Mouse (Mus musculus) telencephalon, adult 2 months (tissue): ENCODE data around the gene Higd1a.

Source experiments
- DNase-seq: peaks from one replicate; pipeline ENCODE4 v3.0.0-alpha.2; 2011; ENCODE audit warnings: low read depth, low spot score

The Higd1a gene

GRCm38 (mm10) chr9:121880840-121881239 is 22.7 kb upstream of the Higd1a start:
- peak; percentile 64 for DNase-seq

GRCm38 (mm10) chr9:121877052-121877740 is 19.0 kb upstream of the Higd1a start:
- DNase-seq = peak; percentile 31

DNA sequence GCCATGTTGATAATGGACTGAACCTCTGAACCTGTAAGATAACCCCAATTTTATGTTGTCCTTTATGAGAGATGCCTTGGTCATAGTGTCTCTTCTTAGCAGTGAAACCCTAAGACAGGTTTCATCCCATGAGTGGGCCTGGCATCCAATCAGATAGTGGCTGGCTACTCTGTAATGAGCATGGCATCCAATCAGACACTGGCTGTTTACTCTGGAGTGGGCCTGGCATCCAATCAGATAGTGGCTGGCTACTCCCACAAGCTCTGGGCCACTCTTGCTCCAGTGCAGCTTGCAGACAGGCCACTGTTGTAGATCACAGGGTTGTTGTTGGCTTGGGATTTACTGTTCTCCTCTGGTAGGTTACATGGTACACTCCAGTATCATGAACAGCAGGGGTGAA is 15.4 kb upstream of the Higd1a start:
- DNase-seq = no peak

DNA sequence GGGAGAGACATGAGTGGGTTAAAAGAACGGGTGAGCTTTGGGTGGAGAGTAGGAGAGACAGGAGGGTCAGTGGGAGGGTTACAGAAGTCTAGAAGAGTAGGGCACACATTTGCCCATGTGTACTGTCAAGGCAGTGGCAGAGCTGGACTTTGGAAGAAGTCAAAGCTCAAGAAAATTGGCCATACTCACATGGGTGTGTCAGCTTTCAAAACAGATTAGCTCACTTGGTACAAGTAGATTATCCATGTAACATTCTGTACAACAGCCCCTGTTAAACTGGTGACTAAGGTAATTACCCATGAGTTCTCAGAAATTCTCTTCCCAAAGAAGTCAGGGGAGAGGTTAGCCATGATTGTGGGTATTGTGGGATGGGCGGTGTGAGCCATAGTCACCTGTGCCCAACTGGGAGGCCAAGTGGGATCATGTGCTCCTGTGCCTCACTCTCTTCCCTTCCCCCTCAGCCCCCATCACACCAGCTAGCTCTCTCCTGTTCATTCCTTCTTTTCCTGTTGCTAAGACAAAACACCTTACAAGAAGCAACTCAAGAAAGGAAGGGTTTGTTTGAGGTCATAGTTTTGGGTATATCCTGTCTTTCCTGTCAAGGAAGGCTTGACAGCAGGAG is 14.0 kb upstream of the Higd1a start:
- no peak for DNase-seq

DNA sequence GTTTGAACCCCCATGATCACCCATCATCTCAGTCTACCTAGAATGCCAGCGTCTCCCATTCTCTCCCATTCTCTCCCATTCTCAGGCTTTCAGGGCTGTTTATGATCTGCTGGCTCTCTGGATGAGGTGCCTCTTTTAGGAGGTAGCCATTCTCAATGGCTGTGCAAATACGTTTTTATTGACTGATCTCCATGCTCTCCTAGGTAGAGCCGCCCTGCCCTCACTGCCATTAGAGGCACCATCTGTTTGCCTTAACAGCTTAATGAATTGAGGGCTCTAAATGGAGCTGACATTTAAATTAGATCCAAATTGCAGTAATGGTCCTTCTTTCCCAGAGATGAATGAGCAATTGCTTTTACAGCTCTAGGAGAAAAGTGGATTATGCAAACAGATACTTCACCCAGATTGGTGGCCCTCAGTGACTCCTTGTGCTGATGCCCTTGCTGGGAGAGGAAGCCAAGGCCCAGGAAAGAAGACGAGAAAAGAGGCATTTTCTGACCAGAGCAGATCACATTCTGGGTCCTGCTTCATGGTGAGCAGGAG is 11.9 kb upstream of the Higd1a start:
- no peak for DNase-seq

DNA sequence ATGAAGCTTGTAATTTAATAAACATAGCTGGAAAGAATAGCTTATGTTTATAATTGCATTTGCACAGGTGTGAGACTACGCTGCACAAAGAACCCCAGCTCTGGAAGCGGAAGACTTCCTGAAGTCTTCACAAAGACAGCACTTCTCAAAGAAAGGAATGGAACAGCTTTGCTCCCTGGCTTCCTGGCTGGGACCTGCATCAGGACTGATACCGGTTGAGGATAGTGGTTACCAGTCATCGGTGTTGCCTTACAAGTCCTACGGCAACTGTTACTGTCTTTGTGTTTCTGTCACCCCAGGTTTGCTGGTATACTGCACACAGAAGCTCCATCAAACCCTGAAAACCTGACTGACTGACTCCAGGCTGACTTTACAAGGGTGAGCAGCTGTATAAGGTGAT is 11.3 kb upstream of the Higd1a start:
- no peak for DNase-seq

GRCm38 (mm10) chr9:121868236-121868635 is 10.1 kb upstream of the Higd1a start:
- DNase-seq = no peak

DNA sequence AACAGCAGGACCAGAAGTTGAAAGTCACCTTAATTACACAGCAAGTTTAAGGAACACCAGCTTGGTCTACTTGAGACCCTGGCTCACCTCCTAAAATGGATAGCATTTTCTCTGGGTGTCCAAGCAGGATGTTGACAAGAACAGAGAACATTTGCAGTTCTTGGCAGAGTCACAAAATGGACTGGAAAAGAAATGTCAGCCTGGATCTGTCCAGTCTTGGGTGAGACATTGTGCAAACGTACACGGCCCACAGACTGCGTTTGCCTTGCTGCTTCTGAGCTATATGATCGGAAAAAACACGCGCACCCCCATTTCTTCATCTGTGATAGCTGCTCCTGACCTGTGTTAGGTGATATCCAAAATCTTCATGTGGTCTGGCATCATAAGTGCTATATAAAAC is 9.5 kb upstream of the Higd1a start:
- no peak for DNase-seq

DNA sequence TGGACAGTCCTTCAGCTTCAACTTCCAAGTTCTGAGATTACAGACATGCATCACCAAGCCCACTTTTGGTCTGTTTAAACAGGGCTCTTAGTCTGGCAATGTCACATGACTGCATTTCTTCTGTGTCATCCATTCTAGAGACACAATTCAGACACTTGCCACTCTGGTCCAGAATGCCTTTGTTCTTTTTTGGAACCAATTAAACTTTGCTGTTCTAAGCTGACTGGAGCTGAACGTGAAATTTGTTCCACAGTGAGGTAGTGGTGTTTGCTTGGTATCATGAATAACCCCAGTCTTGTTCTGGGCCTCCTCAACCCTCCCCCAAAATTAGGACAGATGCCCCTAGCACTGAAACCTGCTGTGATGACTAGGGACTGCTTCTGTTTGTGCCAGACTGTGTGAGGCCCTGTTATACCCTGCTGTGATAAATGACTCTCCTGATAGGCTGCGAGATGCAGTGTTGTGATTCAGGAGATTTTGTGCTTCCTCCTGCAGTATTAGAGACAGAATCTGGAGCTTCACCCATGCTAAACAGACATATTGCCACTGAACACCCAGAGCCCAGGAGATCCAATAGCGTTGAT is 7.4 kb upstream of the Higd1a start:
- no peak for DNase-seq

DNA sequence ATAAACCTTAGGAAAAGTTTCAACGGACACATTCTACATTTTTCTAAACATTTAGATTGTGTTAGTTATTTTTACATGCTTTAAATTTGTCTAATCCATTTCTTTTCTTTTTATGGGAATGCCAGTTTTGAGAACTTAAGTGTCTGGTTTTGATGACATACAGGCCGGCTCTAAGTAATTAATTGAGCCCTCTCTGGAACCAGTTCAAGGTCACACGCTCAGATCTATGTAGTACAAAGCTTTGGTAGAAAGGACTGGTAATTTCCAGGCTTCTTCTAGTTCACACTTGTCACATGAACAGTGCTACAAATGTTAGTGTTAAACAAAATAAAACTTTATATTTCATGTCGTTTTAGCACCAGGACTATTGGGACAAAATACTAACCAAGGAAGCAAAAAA is 6.7 kb upstream of the Higd1a start:
- no peak for DNase-seq

- DNase-seq = no peak
Measured at GRCm38 (mm10) chr9:121860921-121861320, 2.8 kb upstream of the Higd1a start.

DNA sequence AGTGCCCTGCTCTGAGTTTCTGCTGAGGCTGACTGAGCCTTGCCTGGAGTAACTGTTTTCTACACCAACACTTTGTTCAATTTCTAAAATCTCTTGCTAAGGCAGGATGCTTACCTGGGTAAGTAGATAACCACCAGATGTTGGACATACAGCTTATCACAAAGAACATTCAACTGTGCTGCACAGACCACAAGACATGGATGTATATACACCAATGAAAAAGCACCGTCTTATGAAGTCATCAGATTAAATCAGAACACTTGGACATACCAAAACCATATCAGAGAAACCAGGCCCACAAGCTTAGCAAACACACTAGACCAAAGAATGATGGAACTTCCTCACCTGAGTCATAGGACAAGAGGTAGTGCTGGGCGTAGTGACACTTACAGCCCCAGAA is 1.2 kb upstream of the Higd1a start:
- DNase-seq = no peak

- DNase-seq = peak; percentile 90
Measured at GRCm38 (mm10) chr9:121857474-121858152, 549 bp downstream of the Higd1a start.

DNA sequence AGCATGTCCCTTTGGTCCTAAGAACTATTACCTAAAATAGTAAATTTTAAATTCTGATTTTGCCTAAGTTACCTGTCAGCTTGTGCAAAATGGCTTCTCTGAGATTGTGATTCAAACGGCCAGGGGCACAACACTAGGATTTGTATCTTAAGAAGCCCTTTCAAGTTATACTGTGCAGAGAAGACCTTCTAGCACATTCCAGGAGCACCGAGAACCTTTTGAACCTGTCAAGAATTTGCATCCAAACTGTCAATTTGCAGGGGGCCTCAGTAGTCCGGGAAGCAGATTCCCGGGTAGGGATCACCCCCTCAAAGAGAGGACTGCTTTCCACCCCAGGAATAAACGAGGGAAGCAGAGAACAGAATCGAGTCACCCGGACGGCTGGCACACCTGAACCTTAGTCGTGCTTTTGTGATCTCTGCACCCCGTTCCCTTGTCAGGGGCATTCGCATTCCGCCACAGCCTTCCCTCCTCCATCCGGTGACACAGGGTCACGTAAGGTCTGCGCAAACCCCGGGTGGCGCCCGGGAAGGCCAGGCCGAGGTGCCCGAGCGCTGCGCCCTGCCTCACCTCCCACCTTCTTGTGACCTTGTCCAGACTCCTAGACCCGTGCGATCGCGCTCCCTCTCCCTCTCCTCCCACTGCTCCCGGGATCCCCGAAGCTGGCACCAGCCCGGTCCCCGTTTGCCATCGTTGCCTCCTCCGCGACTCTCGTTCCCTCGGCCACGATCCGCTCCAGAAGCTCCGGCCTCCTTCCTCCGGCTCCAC is 1.3 kb downstream of the Higd1a start:
- DNase-seq = no peak

- no peak for DNase-seq
Measured at GRCm38 (mm10) chr9:121854246-121854645, 3.9 kb downstream of the Higd1a start.

- DNase-seq = no peak
Measured at GRCm38 (mm10) chr9:121847842-121848241, 10.3 kb downstream of the Higd1a start.

DNA sequence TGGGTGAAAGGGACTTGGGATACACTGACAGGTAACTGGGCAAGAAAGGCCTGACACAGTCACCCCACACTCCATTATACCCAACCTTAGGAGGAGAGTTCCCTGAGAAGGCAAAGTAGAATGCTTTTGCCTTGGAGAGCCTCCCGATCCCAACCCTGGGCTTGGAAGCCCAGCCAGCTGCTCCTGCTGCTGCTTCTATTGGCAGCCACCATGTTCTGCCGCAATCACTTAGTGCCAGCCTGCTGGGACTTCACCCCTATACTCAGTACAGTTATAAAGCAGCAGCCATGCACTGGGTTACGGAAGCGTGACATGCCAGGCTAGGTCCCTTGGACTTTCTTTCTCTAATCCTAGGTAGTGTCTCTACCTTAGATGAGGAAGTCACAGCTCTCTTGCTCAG is 11.0 kb downstream of the Higd1a start:
- DNase-seq = no peak

DNA sequence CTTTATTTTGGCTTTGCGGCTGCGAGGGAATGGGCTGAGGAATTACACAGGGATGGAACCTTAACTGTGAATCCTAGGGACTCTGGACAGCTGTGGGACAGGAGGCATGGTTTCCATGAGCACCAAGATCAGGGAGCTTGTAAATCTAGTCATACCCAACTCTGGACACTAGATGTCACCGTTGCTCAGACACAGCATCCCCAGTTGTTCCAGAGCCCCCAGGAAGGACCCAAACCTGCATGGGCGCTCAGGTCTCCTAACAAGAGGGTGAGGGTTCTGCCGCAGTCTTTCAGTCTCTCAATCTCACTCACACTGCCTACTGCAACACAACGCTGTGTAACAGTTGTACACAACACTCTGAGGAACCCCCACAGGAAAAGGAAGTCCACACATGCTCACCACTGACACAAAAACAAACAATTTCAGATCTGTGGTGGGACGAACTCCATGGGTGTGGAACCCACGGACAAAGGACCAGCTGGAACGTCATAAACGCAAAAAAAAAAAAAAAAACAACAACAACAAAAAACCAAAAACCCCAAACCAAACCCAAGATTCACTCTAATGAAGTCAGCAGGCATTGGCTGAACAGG is 11.5 kb downstream of the Higd1a start:
- no peak for DNase-seq

GRCm38 (mm10) chr9:121842914-121843313 is 15.2 kb downstream of the Higd1a start:
- DNase-seq = no peak

- DNase-seq = no peak
Measured at GRCm38 (mm10) chr9:121839622-121839965, 18.6 kb downstream of the Higd1a start.
